Mouse (Mus musculus) cortical plate, adult 2 months (tissue): ENCODE data around the gene Ckap4.

Experiments used
- CTCF ChIP-seq: fragments of 200-500 bp; IDR thresholded peaks from 2 replicates; pipeline ENCODE4 v1.5.1; 2011; ENCODE audit warnings: mild to moderate bottlenecking, control low read depth, low read length; ENCODE audit not compliant: insufficient read depth; ENCODE audit errors: extremely low read depth
- POLR2A ChIP-seq: fragments of 200-500 bp; IDR thresholded peaks from 2 replicates; pipeline ENCODE4 v1.6.1; 2011; ENCODE audit warnings: mild to moderate bottlenecking, low read length, control low read depth; ENCODE audit not compliant: insufficient read depth; ENCODE audit errors: extremely low read depth

DNA sequence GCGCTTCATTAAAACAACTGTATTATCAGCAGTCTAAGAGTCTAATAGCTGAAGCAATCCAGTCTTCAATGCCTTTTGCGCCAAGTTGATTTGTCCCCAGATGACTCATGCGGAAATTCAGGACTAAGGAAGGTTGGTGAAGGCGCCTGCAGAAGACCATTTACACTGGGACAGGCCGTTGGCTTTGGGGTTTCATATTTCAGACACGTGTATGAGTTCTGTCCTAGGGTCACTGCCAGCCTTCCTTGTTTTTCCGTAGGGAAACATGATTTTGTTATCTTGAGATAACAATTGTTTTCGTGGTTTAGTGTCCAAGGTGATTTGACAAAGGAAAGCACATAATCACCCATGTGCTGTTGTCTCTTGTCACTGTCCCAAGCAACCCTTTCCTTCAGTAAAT, 47.3 kb upstream of the Ckap4 start:
- no peak for TF ChIP-seq CTCF
- no peak for TF ChIP-seq POLR2A
